Mouse (Mus musculus) liver, embryonic 14.5 days (tissue): ENCODE results near the gene Apaf1.

Experiments
- CTCF ChIP-seq: IDR thresholded peaks from 2 replicates; pipeline ENCODE4 v1.5.1; 2016; ENCODE audit warnings: antibody characterized with exemption, low read depth, control low read depth
- EP300 ChIP-seq: IDR thresholded peaks from 2 replicates; pipeline ENCODE4 v1.6.1; 2016; ENCODE audit warnings: antibody characterized with exemption, low read depth

- TF ChIP-seq CTCF, result no peak
- no peak for TF ChIP-seq EP300
Measured at GRCm38 (mm10) chr10:91081959-91082507, 537 bp downstream of the Apaf1 start.
